Mouse (Mus musculus): ENCODE data around the gene Cd47. TPM values are rescaled to one million over a fixed set of nuclear protein-coding genes. Genes with fewer than 3 reads are reported as not detected.
A peak's percentile ranks its signal among the peaks of the same experiment; 100 is the strongest.

Gene Cd47
- polyA plus RNA-seq, 1 experiment from 2014 or later = 61.4 TPM

DNA sequence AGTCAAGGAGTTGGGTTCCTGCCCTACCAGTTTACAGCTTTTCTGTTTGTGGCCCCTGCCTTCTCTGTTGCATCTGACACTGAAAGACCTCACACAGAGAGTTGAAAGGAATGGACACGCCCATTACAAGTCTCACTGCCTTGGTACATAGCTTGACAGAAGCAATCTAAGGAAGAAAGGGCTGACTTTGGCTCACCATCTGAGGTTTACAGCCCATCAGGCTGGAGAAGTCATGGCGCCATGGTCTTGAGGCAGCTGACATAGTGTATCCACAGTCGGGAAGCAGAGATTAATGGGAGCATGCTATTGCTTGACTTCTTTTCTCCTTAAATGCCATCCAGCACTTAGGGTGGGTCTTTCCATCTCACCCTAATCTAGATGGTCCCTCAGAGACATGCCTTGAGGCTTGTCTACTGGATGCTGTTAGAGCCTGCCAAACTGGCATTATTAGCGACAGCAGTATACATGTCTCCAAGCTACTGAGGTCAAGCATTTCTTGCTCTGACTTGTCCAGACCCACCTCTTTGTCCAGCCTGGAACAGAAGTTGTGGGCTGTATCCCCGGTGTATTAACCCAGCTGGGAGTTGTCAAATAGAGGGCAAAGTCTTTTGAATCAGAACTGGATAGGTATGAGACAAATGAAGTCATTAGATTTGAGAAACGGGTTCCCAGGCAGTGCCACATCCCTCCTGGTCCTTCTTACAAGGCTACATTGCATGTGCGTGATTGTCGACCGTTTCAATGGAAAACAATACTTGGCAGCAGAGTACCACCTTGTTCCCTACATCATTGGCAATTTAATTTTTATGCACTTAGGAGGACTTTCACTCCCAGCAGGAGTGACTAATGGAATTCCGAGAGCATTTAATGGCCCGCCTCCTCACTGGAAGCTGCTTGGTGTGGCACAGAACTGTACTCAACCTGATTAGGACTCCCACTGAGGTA lies 115.5 kb downstream of the Cd47 start:
- H3K9ac ChIP-seq = no peak overlapping the region
- ATAC-seq (ENCODE audit: low FRiP score) = no peak
- no peaks in the 10 kb centered on the region for H3K27me3 ChIP-seq
- H3K4me1 ChIP-seq = no peaks in the 10 kb centered on the region
- no peak overlapping the region for H3K27ac ChIP-seq
- H3K4me2 ChIP-seq = no peak overlapping the region
- H3K9me3 ChIP-seq = no peaks in the 10 kb centered on the region
- H3K4me3 ChIP-seq (replicated peaks) = no peak overlapping the region
- H3K36me3 ChIP-seq (replicated peaks) = no peaks in the 10 kb centered on the region
- 87% methylated on average over 11 of the region's 11 CpGs for WGBS

GRCm38 (mm10) chr16:49920191-49920590 lies 119.9 kb downstream of the Cd47 start:
- Histone ChIP-seq H3K4me2 (no peak overlapping the region), H3K9me3 (no peaks in the 10 kb centered on the region), H3K4me1 (no peaks in the 10 kb centered on the region), H3K4me3 (replicated peaks) (no peak overlapping the region), H3K27me3 (no peaks in the 10 kb centered on the region), H3K9ac (no peak overlapping the region), H3K27ac (no peak overlapping the region), H3K36me3 (replicated peaks) (no peaks in the 10 kb centered on the region)
- no peak for ATAC-seq (ENCODE audit: low FRiP score)
- 86% methylated on average over 10 of the region's 10 CpGs for WGBS

GRCm38 (mm10) chr16:49921677-49922076 lies 121.3 kb downstream of the Cd47 start:
- Histone ChIP-seq H3K4me2 (no peak overlapping the region), H3K4me3 (replicated peaks) (no peak overlapping the region), H3K9ac (no peak overlapping the region), H3K36me3 (replicated peaks) (no peaks in the 10 kb centered on the region), H3K9me3 (no peaks in the 10 kb centered on the region), H3K4me1 (no peaks in the 10 kb centered on the region), H3K27ac (no peak overlapping the region), H3K27me3 (no peaks in the 10 kb centered on the region)
- 88% methylated on average over 6 of the region's 6 CpGs for WGBS
- no peak for ATAC-seq (ENCODE audit: low FRiP score)

DNA sequence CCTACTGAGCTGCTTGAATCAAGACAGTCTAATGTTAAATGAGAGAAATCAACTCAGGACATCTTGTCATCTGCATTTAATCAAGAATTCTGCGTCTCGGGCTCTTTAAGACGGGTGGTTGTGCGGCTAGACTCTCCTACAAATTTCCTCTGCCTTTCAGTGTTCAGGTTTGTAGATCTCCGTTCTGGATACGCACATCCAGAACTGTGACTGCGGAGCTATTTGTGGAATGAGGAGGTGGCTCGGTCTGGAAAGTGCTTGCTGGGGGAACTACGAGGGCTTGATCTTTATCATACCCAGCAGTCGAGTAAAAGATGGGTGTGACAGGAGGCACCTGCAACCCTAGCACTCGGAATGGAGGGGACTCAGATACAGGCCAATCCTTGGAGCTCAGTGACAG lies 121.8 kb downstream of the Cd47 start:
- no peak overlapping the region for H3K4me3 ChIP-seq (replicated peaks)
- no peak overlapping the region for H3K4me2 ChIP-seq
- ATAC-seq (ENCODE audit: low FRiP score) = no peak
- no peaks in the 10 kb centered on the region for H3K36me3 ChIP-seq (replicated peaks)
- no peaks in the 10 kb centered on the region for H3K9me3 ChIP-seq
- H3K4me1 ChIP-seq = no peaks in the 10 kb centered on the region
- no peaks in the 10 kb centered on the region for H3K27me3 ChIP-seq
- no peak overlapping the region for H3K9ac ChIP-seq
- no peak overlapping the region for H3K27ac ChIP-seq
- 88% methylated on average over 11 of the region's 11 CpGs for WGBS

DNA sequence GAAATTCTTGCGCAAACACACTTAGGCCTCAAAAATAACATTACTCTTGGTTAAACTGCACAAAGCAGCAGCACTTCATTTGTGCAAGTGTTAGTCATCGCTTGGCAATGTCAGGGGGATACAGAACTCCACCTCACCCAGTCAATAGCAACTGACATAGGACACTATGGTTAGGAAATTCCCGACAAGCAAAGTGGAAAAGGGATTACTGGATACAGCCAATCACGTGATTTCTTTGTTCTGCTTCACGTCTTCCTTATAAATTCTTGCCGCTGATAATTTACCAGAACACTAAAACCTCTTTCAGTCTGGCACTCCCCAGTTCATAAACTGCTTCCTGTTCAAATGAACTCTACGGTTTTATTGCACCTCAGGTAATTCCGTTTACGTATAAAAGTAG lies 123.4 kb downstream of the Cd47 start:
- Histone ChIP-seq H3K27ac (no peak overlapping the region), H3K4me1 (no peaks in the 10 kb centered on the region), H3K9ac (no peak overlapping the region), H3K27me3 (no peaks in the 10 kb centered on the region), H3K9me3 (no peaks in the 10 kb centered on the region), H3K36me3 (replicated peaks) (no peaks in the 10 kb centered on the region), H3K4me2 (no peak overlapping the region), H3K4me3 (replicated peaks) (no peak overlapping the region)
- ATAC-seq (ENCODE audit: low FRiP score) = no peak
- WGBS = 77% methylated on average over 9 of the region's 9 CpGs

GRCm38 (mm10) chr16:49924941-49925340 lies 124.6 kb downstream of the Cd47 start:
- no peak overlapping the region for H3K27ac ChIP-seq
- H3K4me2 ChIP-seq = no peak overlapping the region
- no peak for ATAC-seq (ENCODE audit: low FRiP score)
- H3K4me1 ChIP-seq = no peaks in the 10 kb centered on the region
- H3K9ac ChIP-seq = no peak overlapping the region
- no peaks in the 10 kb centered on the region for H3K9me3 ChIP-seq
- WGBS = 70% methylated on average over 1 of the region's 1 CpGs
- no peaks in the 10 kb centered on the region for H3K27me3 ChIP-seq
- H3K4me3 ChIP-seq (replicated peaks) = no peak overlapping the region
- no peaks in the 10 kb centered on the region for H3K36me3 ChIP-seq (replicated peaks)

DNA sequence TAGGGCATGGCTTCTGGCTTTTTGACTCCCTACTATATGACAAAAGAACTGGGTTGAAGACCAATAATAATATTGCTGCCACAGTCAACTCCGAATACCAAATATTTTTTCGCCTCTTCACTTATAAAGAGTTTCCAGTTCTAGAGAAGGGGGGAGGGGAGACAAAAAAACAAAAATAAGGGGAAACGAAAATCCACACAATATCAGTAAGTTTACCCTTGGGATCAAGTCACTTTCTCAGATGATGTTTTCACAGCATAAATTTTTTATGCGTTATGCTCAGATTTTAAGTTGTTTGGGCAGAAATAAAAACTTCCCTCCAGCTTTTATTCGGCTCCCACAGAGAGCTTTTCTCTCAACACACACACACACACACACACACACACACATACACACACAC lies 132.9 kb downstream of the Cd47 start:
- Histone ChIP-seq H3K4me2 (no peak overlapping the region), H3K4me1 (peaks cover 15% of the 10 kb centered on the region), H3K4me3 (replicated peaks) (no peak overlapping the region), H3K27me3 (no peaks in the 10 kb centered on the region), H3K36me3 (replicated peaks) (no peaks in the 10 kb centered on the region), H3K9me3 (no peaks in the 10 kb centered on the region), H3K27ac (no peak overlapping the region), H3K9ac (no peak overlapping the region)
- WGBS = 90% methylated on average over 5 of the region's 5 CpGs
- no peak for ATAC-seq (ENCODE audit: low FRiP score)

DNA sequence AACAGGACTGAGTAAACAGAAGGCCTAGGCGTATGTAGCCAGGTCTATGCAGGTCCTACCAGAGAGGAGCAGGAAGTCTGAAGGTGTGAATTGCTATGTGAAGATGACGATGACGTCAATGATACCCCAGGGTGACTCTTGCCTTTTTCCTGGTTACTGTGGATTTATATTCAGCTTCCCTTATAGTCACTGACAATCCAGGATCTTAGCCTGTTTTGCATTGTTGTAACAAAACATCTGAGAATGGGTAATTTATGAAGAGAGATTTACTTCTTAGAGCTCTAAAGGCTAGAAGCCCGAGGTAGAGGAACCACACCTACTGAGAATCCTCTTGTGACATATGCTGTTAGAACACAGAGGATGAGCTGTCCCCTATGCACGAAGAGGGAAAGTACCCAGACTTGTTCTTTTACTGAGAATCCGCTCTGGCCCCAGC lies 135.7 kb downstream of the Cd47 start:
- no peaks in the 10 kb centered on the region for H3K36me3 ChIP-seq (replicated peaks)
- no peak overlapping the region for H3K4me2 ChIP-seq
- peaks cover 15% of the 10 kb centered on the region for H3K4me1 ChIP-seq
- H3K27ac ChIP-seq = no peak overlapping the region
- no peaks in the 10 kb centered on the region for H3K27me3 ChIP-seq
- H3K9ac ChIP-seq = no peak overlapping the region
- H3K4me3 ChIP-seq (replicated peaks) = no peak overlapping the region
- no peak for ATAC-seq (ENCODE audit: low FRiP score)
- H3K9me3 ChIP-seq = no peaks in the 10 kb centered on the region
- WGBS = 87% methylated on average over 6 of the region's 6 CpGs

- H3K36me3 ChIP-seq (replicated peaks) = no peaks in the 10 kb centered on the region
- H3K27ac ChIP-seq = no peak overlapping the region
- 30% methylated on average over 5 of the region's 5 CpGs for WGBS
- no peaks in the 10 kb centered on the region for H3K27me3 ChIP-seq
- H3K4me1 ChIP-seq = peaks cover 15% of the 10 kb centered on the region
- H3K4me3 ChIP-seq (replicated peaks) = no peak overlapping the region
- no peak overlapping the region for H3K9ac ChIP-seq
- peak; percentile 57 for ATAC-seq (ENCODE audit: low FRiP score)
- no peaks in the 10 kb centered on the region for H3K9me3 ChIP-seq
- no peak overlapping the region for H3K4me2 ChIP-seq
Observed at GRCm38 (mm10) chr16:49936793-49937192, 136.5 kb downstream of the Cd47 start.

- WGBS = 64% methylated on average over 11 of the region's 11 CpGs
- Histone ChIP-seq H3K36me3 (replicated peaks) (no peaks in the 10 kb centered on the region), H3K4me1 (peaks cover 15% of the 10 kb centered on the region), H3K4me3 (replicated peaks) (no peak overlapping the region), H3K27me3 (no peaks in the 10 kb centered on the region), H3K27ac (no peak overlapping the region), H3K9me3 (no peaks in the 10 kb centered on the region), H3K4me2 (no peak overlapping the region), H3K9ac (no peak overlapping the region)
- ATAC-seq (ENCODE audit: low FRiP score) = no peak; the same call in 1 of the 2 replicates
Observed at GRCm38 (mm10) chr16:49937218-49938165, 137.2 kb downstream of the Cd47 start.

GRCm38 (mm10) chr16:49938483-49939301 lies 138.4 kb downstream of the Cd47 start:
- no peak overlapping the region for H3K9ac ChIP-seq
- no peaks in the 10 kb centered on the region for H3K27me3 ChIP-seq
- no peak for ATAC-seq (ENCODE audit: low FRiP score)
- WGBS = 83% methylated on average over 7 of the region's 7 CpGs
- no peaks in the 10 kb centered on the region for H3K36me3 ChIP-seq (replicated peaks)
- no peaks in the 10 kb centered on the region for H3K9me3 ChIP-seq
- peaks cover 15% of the 10 kb centered on the region for H3K4me1 ChIP-seq
- no peak overlapping the region for H3K4me3 ChIP-seq (replicated peaks)
- no peak overlapping the region for H3K27ac ChIP-seq
- H3K4me2 ChIP-seq = no peak overlapping the region

- WGBS = 95% methylated on average over 2 of the region's 2 CpGs
Observed at GRCm38 (mm10) chr16:49939376-49939775, 139.0 kb downstream of the Cd47 start.

More at GRCm38 (mm10) chr16:49939376-49939775, 139.0 kb downstream of the Cd47 start:
- Histone ChIP-seq H3K27ac (no peak overlapping the region), H3K9ac (no peak overlapping the region), H3K36me3 (replicated peaks) (no peaks in the 10 kb centered on the region), H3K4me3 (replicated peaks) (no peak overlapping the region), H3K4me1 (peaks cover 15% of the 10 kb centered on the region), H3K4me2 (no peak overlapping the region), H3K9me3 (no peaks in the 10 kb centered on the region), H3K27me3 (no peaks in the 10 kb centered on the region)
- no peak for ATAC-seq (ENCODE audit: low FRiP score)
